8 mouse cellular contexts compared by ENCODE assay signal in the genomic region with DNA sequence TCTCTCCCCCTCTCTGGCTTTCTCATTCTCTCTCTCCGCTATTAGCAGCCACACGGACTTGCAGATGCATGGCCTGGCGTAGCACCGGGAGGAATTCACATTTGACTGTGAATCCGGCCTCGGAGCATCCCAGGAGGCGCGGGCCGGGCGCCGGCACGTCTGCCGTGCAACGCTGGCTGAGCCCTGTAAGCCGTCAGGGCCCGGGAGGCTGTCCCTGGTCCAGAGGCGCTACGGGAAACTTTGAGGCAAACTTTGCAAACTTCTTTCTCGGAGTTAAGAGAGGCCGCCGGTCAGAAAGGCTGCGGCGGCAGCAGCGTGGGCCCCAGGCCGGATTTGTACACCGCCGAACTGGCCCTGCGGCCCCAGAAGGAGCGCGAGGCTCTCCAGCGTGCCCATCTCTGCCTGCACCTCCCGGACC. TPM values are rescaled to one million over a fixed set of nuclear protein-coding genes. Genes with fewer than 3 reads are reported as not detected.
DNase-seq lines count a peak whose midpoint lies in the region; ATAC-seq and TF ChIP-seq lines count a peak whose summit lies in the region.

No protein-coding gene starts in this region.

- H3K4me1 ChIP-seq in heart, embryonic 10.5 days: peaks cover 51% of the 10 kb centered on the region
- peaks cover 26% of the 10 kb centered on the region; the same call in 1 of the 2 replicates for H3K4me1 ChIP-seq in forebrain, embryonic 11.5 days (replicated peaks; ENCODE audit: control insufficient read depth, insufficient read depth, low read length)
- H3K4me1 ChIP-seq in intestine, embryonic 15.5 days (replicated peaks): peaks cover 35% of the 10 kb centered on the region
- no peaks in the 10 kb centered on the region for H3K4me1 ChIP-seq in lung, embryonic 14.5 days (ENCODE audit: insufficient read depth)
- peaks cover 42% of the 10 kb centered on the region for H3K4me1 ChIP-seq in stomach, embryonic 15.5 days

- peak overlapping the region; percentile 30 for H3K9ac ChIP-seq in forebrain, embryonic 11.5 days (ENCODE audit: low read length)
- H3K9ac ChIP-seq in intestine, embryonic 15.5 days: no peak overlapping the region
- H3K9ac ChIP-seq in lung, embryonic 14.5 days: peak overlapping the region; percentile 89
- no peak overlapping the region for H3K9ac ChIP-seq in stomach, embryonic 15.5 days

- no peaks in the 10 kb centered on the region for H3K9me3 ChIP-seq in heart, embryonic 10.5 days
- H3K9me3 ChIP-seq in forebrain, embryonic 11.5 days (ENCODE audit: control insufficient read depth, low read length): no peaks in the 10 kb centered on the region
- H3K9me3 ChIP-seq in intestine, embryonic 15.5 days: no peaks in the 10 kb centered on the region
- no peaks in the 10 kb centered on the region for H3K9me3 ChIP-seq in lung, embryonic 14.5 days (ENCODE audit: low read depth, low read length)
- H3K9me3 ChIP-seq in stomach, embryonic 15.5 days: no peaks in the 10 kb centered on the region

- no peak for ATAC-seq in forebrain, embryonic 11.5 days (replicated peaks; ENCODE audit: low FRiP score)
- no peak for ATAC-seq in intestine, embryonic 15.5 days
- no peak for ATAC-seq in lung, embryonic 14.5 days (ENCODE audit: insufficient read depth)
- no peak for ATAC-seq in stomach, embryonic 15.5 days (ENCODE audit: insufficient read depth, low FRiP score, low read depth)
- no peak for ATAC-seq in erythroblast, adult 5-6 weeks (replicated peaks; ENCODE audit: low FRiP score, poor library complexity, severe bottlenecking)

- no peak for DNase-seq in heart, embryonic 10.5 days (ENCODE audit: low spot score)
- no peak for DNase-seq in heart, postnatal 25 days (ENCODE audit: low spot score)
- peak; percentile 80 for DNase-seq in forebrain, embryonic 11.5 days (ENCODE audit: low spot score)
- DNase-seq in lung, embryonic 14.5 days: peak; percentile 62
- DNase-seq in urinary bladder, postnatal 36 days (ENCODE audit: low spot score in 2 of 2): no peak

- H3K4me3 ChIP-seq in heart, embryonic 10.5 days: peak overlapping the region; percentile 53
- peak overlapping the region; percentile 19; the same call in 1 of the 2 replicates for H3K4me3 ChIP-seq in forebrain, embryonic 11.5 days (ENCODE audit: low read depth, low read length)
- peak overlapping the region; percentile 14 for H3K4me3 ChIP-seq in intestine, embryonic 15.5 days (replicated peaks)
- peak overlapping the region; percentile 41 for H3K4me3 ChIP-seq in lung, embryonic 14.5 days (ENCODE audit: low read depth, low read length)
- peak overlapping the region; percentile 24 for H3K4me3 ChIP-seq in stomach, embryonic 15.5 days (replicated peaks)

- intact Hi-C loops in heart, postnatal 25 days (cut with DNase I): no loop called here

- H3K27me3 ChIP-seq in heart, embryonic 10.5 days (ENCODE audit: insufficient read depth, poor library complexity, severe bottlenecking): peaks cover 83% of the 10 kb centered on the region
- peaks cover 86% of the 10 kb centered on the region for H3K27me3 ChIP-seq in forebrain, embryonic 11.5 days (ENCODE audit: control insufficient read depth, insufficient read depth, low read length)
- H3K27me3 ChIP-seq in intestine, embryonic 15.5 days (replicated peaks): peaks cover 89% of the 10 kb centered on the region
- peaks cover 89% of the 10 kb centered on the region for H3K27me3 ChIP-seq in lung, embryonic 14.5 days (ENCODE audit: insufficient read depth, low read length)
- H3K27me3 ChIP-seq in stomach, embryonic 15.5 days (replicated peaks): peaks cover 87% of the 10 kb centered on the region

- peak overlapping the region; percentile 39 for H3K4me2 ChIP-seq in forebrain, embryonic 11.5 days (ENCODE audit: low read depth, low read length, severe bottlenecking)
- H3K4me2 ChIP-seq in intestine, embryonic 15.5 days (replicated peaks): peak overlapping the region; percentile 50
- peak overlapping the region; percentile 85 for H3K4me2 ChIP-seq in lung, embryonic 14.5 days
- H3K4me2 ChIP-seq in stomach, embryonic 15.5 days: peak overlapping the region; percentile 44

- no peaks in the 10 kb centered on the region for H3K36me3 ChIP-seq in heart, embryonic 10.5 days
- H3K36me3 ChIP-seq in forebrain, embryonic 11.5 days (ENCODE audit: control insufficient read depth, insufficient read depth, low read length): no peaks in the 10 kb centered on the region
- no peaks in the 10 kb centered on the region for H3K36me3 ChIP-seq in intestine, embryonic 15.5 days
- H3K36me3 ChIP-seq in lung, embryonic 14.5 days (ENCODE audit: insufficient read depth): no peaks in the 10 kb centered on the region
- H3K36me3 ChIP-seq in stomach, embryonic 15.5 days: no peaks in the 10 kb centered on the region

- under 1% methylated on average over 32 of the region's 32 CpGs for WGBS in heart, embryonic 10.5 days
- under 1% methylated on average over 32 of the region's 32 CpGs for WGBS in forebrain, embryonic 11.5 days
- under 1% methylated on average over 32 of the region's 32 CpGs for WGBS in intestine, embryonic 15.5 days
- WGBS in lung, embryonic 14.5 days: under 1% methylated on average over 32 of the region's 32 CpGs
- WGBS in stomach, embryonic 15.5 days: 3% methylated on average over 32 of the region's 32 CpGs

- TF ChIP-seq CTCF in lung, embryonic 14.5 days (IDR thresholded peaks at IDR 0.05; ENCODE audit: low read depth): no peak

- H3K27ac ChIP-seq in heart, embryonic 10.5 days: peak overlapping the region; percentile 80
- H3K27ac ChIP-seq in forebrain, embryonic 11.5 days (ENCODE audit: low read depth, low read length): no peak overlapping the region
- no peak overlapping the region for H3K27ac ChIP-seq in intestine, embryonic 15.5 days
- H3K27ac ChIP-seq in lung, embryonic 14.5 days (ENCODE audit: low read depth): peak overlapping the region; percentile 84
- H3K27ac ChIP-seq in stomach, embryonic 15.5 days: no peak overlapping the region

RNA-seq across cellular contexts. Expression of a gene that starts 3.4 kb away (rescaled TPM):
- 13.5 and 13.6 TPM in 2 replicates for polyA plus RNA-seq in heart, embryonic 10.5 days (2016; fragmentation: Nextera tagmentation; extraction: Ambion mirVana)
- total RNA-seq in heart, postnatal 25 days (2021): 10 to 100 TPM; 30.5 to 37.2 TPM
- polyA plus RNA-seq in forebrain, embryonic 11.5 days (2014; fragmentation: Nextera tagmentation; extraction: Ambion mirVana): 11.4 and 14.7 TPM in 2 replicates
- polyA plus RNA-seq in intestine, embryonic 15.5 days (2015; fragmentation: Nextera tagmentation; extraction: Ambion mirVana): 0.58 and 0.63 TPM in 2 replicates
- polyA plus RNA-seq in lung, embryonic 14.5 days (2014; fragmentation: Nextera tagmentation; extraction: Ambion mirVana): 25.5 and 29.9 TPM in 2 replicates
- 2.8 and 4.0 TPM in 2 replicates for polyA plus RNA-seq in stomach, embryonic 15.5 days (2015; fragmentation: Nextera tagmentation; extraction: Ambion mirVana)
- total RNA-seq in erythroblast, adult 5-6 weeks (2015; ENCODE audit: low replicate concordance): not detected in 2 replicates
- total RNA-seq in erythroblast, adult 5-6 weeks (2017; ENCODE audit: low replicate concordance): not detected in 2 replicates

Comparison
In these comparisons a context has a peak if more than half of its experiments do, and no peak if none do; other contexts are left out.
1. DNase-seq: peak in forebrain, embryonic 11.5 days (single experiment) and lung, embryonic 14.5 days (single experiment); none in heart, embryonic 10.5 days (single experiment), heart, postnatal 25 days (single experiment) and urinary bladder, postnatal 36 days (0 of 2).
2. H3K27ac ChIP-seq: peak in heart, embryonic 10.5 days (single experiment) and lung, embryonic 14.5 days (single experiment); none in forebrain, embryonic 11.5 days (single experiment), intestine, embryonic 15.5 days (single experiment) and stomach, embryonic 15.5 days (single experiment).
3. H3K9ac ChIP-seq: peak in forebrain, embryonic 11.5 days (single experiment) and lung, embryonic 14.5 days (single experiment); none in intestine, embryonic 15.5 days (single experiment) and stomach, embryonic 15.5 days (single experiment).
4. Peak in every context shown above with its lines, with median percentiles within 50 percentile points of each other: H3K4me3 ChIP-seq and H3K4me2 ChIP-seq.